Mouse (Mus musculus): ENCODE measurements around the gene Pfn1. TPM values are rescaled to one million over a fixed set of nuclear protein-coding genes. Genes with fewer than 3 reads are reported as not detected.

Pfn1 gene
- total RNA-seq, 2 experiments from 2014 or later = 200 to 529 TPM

DNA sequence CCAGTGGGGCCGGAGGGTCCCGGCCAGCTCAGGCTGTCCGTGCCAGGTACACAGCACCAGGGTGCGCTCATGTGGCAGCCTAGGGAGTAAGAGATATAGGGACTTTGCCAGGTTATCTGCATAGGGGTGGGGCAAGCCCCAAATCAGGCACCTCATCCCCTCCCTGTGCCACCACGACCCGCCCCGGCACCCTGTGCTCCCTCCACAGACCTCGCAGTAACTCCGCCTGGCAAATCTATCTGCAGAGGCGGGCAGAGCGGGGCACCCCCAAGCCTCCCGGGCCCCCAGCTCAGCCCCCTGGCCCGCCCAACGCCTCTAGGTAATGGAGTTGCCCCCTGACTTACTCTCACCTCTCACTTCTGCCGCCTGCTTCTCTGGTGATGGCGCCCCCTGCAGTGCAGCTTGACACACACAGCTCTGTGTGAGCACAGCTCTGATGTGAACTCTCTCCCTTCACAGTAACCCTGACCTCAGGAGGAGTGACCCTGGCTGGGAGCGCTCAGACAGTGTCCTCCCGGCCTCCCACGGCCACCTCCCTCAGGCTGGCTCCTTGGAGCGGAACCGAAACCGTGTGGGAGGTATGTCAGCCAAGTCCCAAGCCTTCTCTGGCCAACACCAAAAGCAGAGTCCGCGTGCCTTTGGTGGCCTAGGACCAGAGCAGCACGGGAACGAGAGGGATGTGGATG lies 45.9 kb downstream of the Pfn1 start:
- ATAC-seq (replicated peaks; ENCODE audit: low FRiP score, poor library complexity, severe bottlenecking) = no peak

- ATAC-seq (replicated peaks; ENCODE audit: low FRiP score, poor library complexity, severe bottlenecking) = no peak
Observed at GRCm38 (mm10) chr11:70607611-70608010, 46.8 kb downstream of the Pfn1 start.

DNA sequence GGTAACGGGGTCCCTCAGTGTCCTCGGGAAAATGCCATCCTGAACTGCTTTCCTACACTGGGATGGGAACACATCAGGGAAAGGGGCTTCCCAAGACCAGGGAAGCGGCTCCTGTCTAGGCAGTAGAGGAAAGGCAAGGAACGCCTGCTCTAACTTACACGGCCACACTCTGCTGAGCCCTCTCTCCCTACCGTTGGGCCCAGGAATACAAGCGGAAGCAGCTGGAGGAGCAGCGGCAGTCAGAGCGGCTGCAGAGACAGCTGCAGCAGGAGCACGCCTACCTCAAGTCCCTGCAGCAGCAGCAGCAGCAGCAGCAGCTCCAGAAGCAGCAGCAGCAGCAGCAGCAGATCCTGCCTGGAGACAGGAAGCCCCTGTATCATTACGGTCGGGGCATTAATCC lies 47.7 kb downstream of the Pfn1 start:
- no peak for ATAC-seq (replicated peaks; ENCODE audit: low FRiP score, poor library complexity, severe bottlenecking)

DNA sequence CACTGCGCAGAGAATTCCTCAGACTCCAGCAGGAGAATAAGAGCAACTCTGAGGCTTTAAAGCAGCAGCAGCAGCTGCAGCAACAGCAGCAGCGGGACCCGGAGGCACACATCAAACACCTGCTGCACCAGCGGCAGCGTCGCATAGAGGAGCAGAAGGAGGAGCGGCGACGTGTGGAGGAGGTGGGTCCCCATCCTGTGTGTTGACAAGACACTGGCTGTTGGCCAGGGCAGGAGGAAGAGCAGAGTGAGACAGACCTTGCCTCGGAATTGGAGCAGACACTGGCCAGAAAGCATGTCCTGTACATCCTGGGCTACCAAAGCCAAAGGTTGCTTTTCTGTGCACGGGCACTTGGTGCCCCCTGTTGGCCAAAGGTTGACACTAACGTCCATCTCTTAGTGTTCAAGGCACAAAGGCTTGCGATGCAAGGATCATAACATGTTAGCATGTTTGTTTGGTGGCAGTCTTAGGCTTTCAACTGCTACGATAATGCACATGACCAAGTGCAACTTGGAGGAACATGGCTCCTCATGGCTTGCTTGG lies 49.3 kb downstream of the Pfn1 start:
- ATAC-seq (replicated peaks; ENCODE audit: low FRiP score, poor library complexity, severe bottlenecking) = peak; percentile 56; the same call in 1 of the 2 replicates

Other genes starting within 250 kb of the Pfn1 start
- gene Pelp1, start 244.6 kb downstream of the Pfn1 start, total RNA-seq (2015; ENCODE audit: low replicate concordance) = 3.2 and 8.4 TPM in 2 replicates
- 3.1 and 3.8 TPM in 2 replicates for gene Pelp1, start 244.6 kb downstream of the Pfn1 start, total RNA-seq (2017; ENCODE audit: low replicate concordance)
- 30.6 and 51.2 TPM in 2 replicates for gene Arrb2, start 222.0 kb downstream of the Pfn1 start, total RNA-seq (2015; ENCODE audit: low replicate concordance)
- 27.9 and 33.4 TPM in 2 replicates for gene Arrb2, start 222.0 kb downstream of the Pfn1 start, total RNA-seq (2017; ENCODE audit: low replicate concordance)
- 11.9 and 18.0 TPM in 2 replicates for gene Med11, start 202.7 kb downstream of the Pfn1 start, total RNA-seq (2015; ENCODE audit: low replicate concordance)
- 6.4 and 31.5 TPM in 2 replicates for gene Med11, start 202.7 kb downstream of the Pfn1 start, total RNA-seq (2017; ENCODE audit: low replicate concordance)
- gene Zmynd15, start 195.2 kb downstream of the Pfn1 start, total RNA-seq (2015; ENCODE audit: low replicate concordance) = not detected in 2 replicates
- gene Zmynd15, start 195.2 kb downstream of the Pfn1 start, total RNA-seq (2017; ENCODE audit: low replicate concordance) = not detected in 2 replicates
- gene Cxcl16, start 194.7 kb downstream of the Pfn1 start, total RNA-seq (2015; ENCODE audit: low replicate concordance) = not detected in 2 replicates
- not detected in 2 replicates for gene Cxcl16, start 194.7 kb downstream of the Pfn1 start, total RNA-seq (2017; ENCODE audit: low replicate concordance)
- not detected in 2 replicates for gene Tm4sf5, start 149.4 kb downstream of the Pfn1 start, total RNA-seq (2015; ENCODE audit: low replicate concordance)
- not detected in 2 replicates for gene Tm4sf5, start 149.4 kb downstream of the Pfn1 start, total RNA-seq (2017; ENCODE audit: low replicate concordance)
- not detected in 2 replicates for gene Vmo1, start 140.0 kb downstream of the Pfn1 start, total RNA-seq (2015; ENCODE audit: low replicate concordance)
- gene Vmo1, start 140.0 kb downstream of the Pfn1 start, total RNA-seq (2017; ENCODE audit: low replicate concordance) = not detected in 2 replicates
- gene Gltpd2, start 135.4 kb downstream of the Pfn1 start, total RNA-seq (2015; ENCODE audit: low replicate concordance) = not detected in 2 replicates
- gene Gltpd2, start 135.4 kb downstream of the Pfn1 start, total RNA-seq (2017; ENCODE audit: low replicate concordance) = not detected in 2 replicates
- 40.2 and 49.0 TPM in 2 replicates for gene Psmb6, start 129.3 kb downstream of the Pfn1 start, total RNA-seq (2015; ENCODE audit: low replicate concordance)
- gene Psmb6, start 129.3 kb downstream of the Pfn1 start, total RNA-seq (2017; ENCODE audit: low replicate concordance) = 52.0 and 74.6 TPM in 2 replicates
- gene Gm40193, start 121.7 kb downstream of the Pfn1 start, total RNA-seq (2015; ENCODE audit: low replicate concordance) = not detected in 2 replicates
- not detected in 2 replicates for gene Gm40193, start 121.7 kb downstream of the Pfn1 start, total RNA-seq (2017; ENCODE audit: low replicate concordance)
- gene Pld2, start 114.6 kb downstream of the Pfn1 start, total RNA-seq (2015; ENCODE audit: low replicate concordance) = not detected in 2 replicates
- gene Pld2, start 114.6 kb downstream of the Pfn1 start, total RNA-seq (2017; ENCODE audit: low replicate concordance) = 0.23 and 0.64 TPM in 2 replicates
- 4.6 and 6.8 TPM in 2 replicates for gene Mink1, start 91.8 kb downstream of the Pfn1 start, total RNA-seq (2015; ENCODE audit: low replicate concordance)
- gene Mink1, start 91.8 kb downstream of the Pfn1 start, total RNA-seq (2017; ENCODE audit: low replicate concordance) = 2.8 and 4.5 TPM in 2 replicates
- gene 4930544D05Rik, start 38.8 kb downstream of the Pfn1 start, total RNA-seq (2015; ENCODE audit: low replicate concordance) = not detected in 2 replicates
- not detected in 2 replicates for gene 4930544D05Rik, start 38.8 kb downstream of the Pfn1 start, total RNA-seq (2017; ENCODE audit: low replicate concordance)
- gene Chrne, start 35.4 kb downstream of the Pfn1 start, total RNA-seq (2015; ENCODE audit: low replicate concordance) = not detected in 2 replicates
- not detected in 2 replicates for gene Chrne, start 35.4 kb downstream of the Pfn1 start, total RNA-seq (2017; ENCODE audit: low replicate concordance)
- gene Gp1ba, start 15.5 kb downstream of the Pfn1 start, total RNA-seq (2015; ENCODE audit: low replicate concordance) = 2.5 and 8.0 TPM in 2 replicates
- 1.1 TPM in 1 of 2 replicates, not detected in the other for gene Gp1ba, start 15.5 kb downstream of the Pfn1 start, total RNA-seq (2017; ENCODE audit: low replicate concordance)
- gene Rnf167, start 7.4 kb downstream of the Pfn1 start, total RNA-seq (2015; ENCODE audit: low replicate concordance) = 134 and 213 TPM in 2 replicates
- 115 and 117 TPM in 2 replicates for gene Rnf167, start 7.4 kb downstream of the Pfn1 start, total RNA-seq (2017; ENCODE audit: low replicate concordance)
- 24.9 and 26.0 TPM in 2 replicates for gene Slc25a11, start 7.2 kb downstream of the Pfn1 start, total RNA-seq (2015; ENCODE audit: low replicate concordance)
- 21.9 and 23.6 TPM in 2 replicates for gene Slc25a11, start 7.2 kb downstream of the Pfn1 start, total RNA-seq (2017; ENCODE audit: low replicate concordance)
- gene Eno3, start 2.6 kb upstream of the Pfn1 start, total RNA-seq (2015; ENCODE audit: low replicate concordance) = 5.4 and 14.8 TPM in 2 replicates
- gene Eno3, start 2.6 kb upstream of the Pfn1 start, total RNA-seq (2017; ENCODE audit: low replicate concordance) = 2.3 and 11.0 TPM in 2 replicates
- 36.9 and 38.6 TPM in 2 replicates for gene Spag7, start 14.8 kb upstream of the Pfn1 start, total RNA-seq (2015; ENCODE audit: low replicate concordance)
- gene Spag7, start 14.8 kb upstream of the Pfn1 start, total RNA-seq (2017; ENCODE audit: low replicate concordance) = 11.1 and 38.0 TPM in 2 replicates
- 4.7 and 17.6 TPM in 2 replicates for gene Camta2, start 33.5 kb upstream of the Pfn1 start, total RNA-seq (2015; ENCODE audit: low replicate concordance)
- gene Camta2, start 33.5 kb upstream of the Pfn1 start, total RNA-seq (2017; ENCODE audit: low replicate concordance) = 0.45 and 0.90 TPM in 2 replicates
- not detected in 2 replicates for gene Inca1, start 45.5 kb upstream of the Pfn1 start, total RNA-seq (2015; ENCODE audit: low replicate concordance)
- not detected in 2 replicates for gene Inca1, start 45.5 kb upstream of the Pfn1 start, total RNA-seq (2017; ENCODE audit: low replicate concordance)
- gene Kif1c, start 45.9 kb upstream of the Pfn1 start, total RNA-seq (2015; ENCODE audit: low replicate concordance) = 1.1 and 1.7 TPM in 2 replicates
- 2.7 and 3.6 TPM in 2 replicates for gene Kif1c, start 45.9 kb upstream of the Pfn1 start, total RNA-seq (2017; ENCODE audit: low replicate concordance)
- gene Zfp3, start 109.6 kb upstream of the Pfn1 start, total RNA-seq (2015; ENCODE audit: low replicate concordance) = 1.8 TPM in 1 of 2 replicates, not detected in the other
- gene Zfp3, start 109.6 kb upstream of the Pfn1 start, total RNA-seq (2017; ENCODE audit: low replicate concordance) = 0.30 and 0.90 TPM in 2 replicates
- not detected in 2 replicates for gene Scimp, start 157.9 kb upstream of the Pfn1 start, total RNA-seq (2015; ENCODE audit: low replicate concordance)
- not detected in 2 replicates for gene Scimp, start 157.9 kb upstream of the Pfn1 start, total RNA-seq (2017; ENCODE audit: low replicate concordance)
- gene Rabep1, start 190.1 kb upstream of the Pfn1 start, total RNA-seq (2015; ENCODE audit: low replicate concordance) = 6.5 and 8.0 TPM in 2 replicates
- 20.9 and 23.0 TPM in 2 replicates for gene Rabep1, start 190.1 kb upstream of the Pfn1 start, total RNA-seq (2017; ENCODE audit: low replicate concordance)